Mouse (Mus musculus): Measurements from ENCODE around the gene Rasl2-9. TPM values are rescaled to one million over a fixed set of nuclear protein-coding genes. Genes with fewer than 3 reads are reported as not detected.
A peak's percentile ranks its signal among the peaks of the same experiment; 100 is the strongest.

Gene Rasl2-9
- total and polyA plus RNA-seq, 2 experiments: 0.45 to 2.7 TPM

DNA sequence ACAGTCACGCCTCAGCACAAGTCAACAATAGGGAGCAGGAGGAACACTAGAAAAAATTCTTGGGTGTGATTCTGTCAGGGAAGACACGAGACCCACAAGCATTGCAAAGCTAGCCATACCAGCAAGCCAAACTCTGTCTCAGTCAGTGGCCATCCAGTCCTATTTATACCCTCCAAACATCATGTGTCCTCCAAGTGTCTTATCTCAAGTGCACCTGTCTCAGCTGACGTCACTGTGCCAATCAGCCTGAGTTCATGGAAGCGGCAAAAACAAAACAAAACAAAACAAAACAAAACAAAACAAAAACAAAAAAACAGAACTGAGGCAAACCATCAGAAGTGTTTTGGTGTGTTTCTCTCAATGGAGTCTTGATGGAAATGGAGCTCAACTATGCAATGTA lies 17.5 kb downstream of the Rasl2-9 start:
- Histone ChIP-seq H3K27ac (replicated peaks; ENCODE audit: insufficient read depth, low read depth, low read length) (no peak overlapping the region), H3K36me3 (ENCODE audit: control insufficient read depth, insufficient read depth, low read length) (no peaks in the 10 kb centered on the region)
- WGBS: 84% methylated on average over 4 of the region's 4 CpGs

DNA sequence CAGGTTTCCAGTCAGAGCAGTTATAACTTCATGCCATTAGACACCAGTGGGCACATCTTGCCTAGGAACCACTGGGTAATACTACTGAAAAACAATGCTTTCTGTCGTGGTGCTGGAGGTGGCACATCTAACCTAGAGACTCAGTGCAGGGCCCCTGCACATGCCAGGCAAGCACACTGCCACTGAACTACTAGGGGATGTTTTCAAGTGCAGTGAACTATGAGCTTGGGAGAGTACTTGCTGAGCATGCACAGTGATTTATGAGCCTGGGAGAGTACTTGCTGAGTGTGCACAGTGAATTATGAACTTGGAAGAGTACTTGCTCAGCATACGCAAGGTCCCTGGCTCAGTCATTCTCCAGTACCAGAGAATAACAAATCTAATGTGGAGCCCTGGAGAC lies 23.2 kb downstream of the Rasl2-9 start:
- no peaks in the 10 kb centered on the region for H3K27me3 ChIP-seq (ENCODE audit: control insufficient read depth, insufficient read depth, low read length)
- no peaks in the 10 kb centered on the region for H3K79me2 ChIP-seq (ENCODE audit: control insufficient read depth, insufficient read depth, low read length)
- H3K9ac ChIP-seq (ENCODE audit: low read depth, low read length): no peak overlapping the region
- peaks cover 8% of the 10 kb centered on the region for H3K36me3 ChIP-seq (ENCODE audit: control insufficient read depth, insufficient read depth, low read length)
- H3K4me1 ChIP-seq (ENCODE audit: control insufficient read depth, insufficient read depth, low read length): 0 out of 2 replicates have a peak, but pooled peaks cover 2% of the 10 kb centered on the region
- no peak for TF ChIP-seq POLR2A (IDR thresholded peaks at IDR 0.05; ENCODE audit: extremely low read depth, insufficient read depth, low read length)
- no peak for TF ChIP-seq CTCF (IDR thresholded peaks at IDR 0.05; ENCODE audit: low read depth, low read length)
- no peak for DNase-seq (ENCODE audit: extremely low read depth, low read depth, low spot score)
- 86% methylated on average over 2 of the region's 2 CpGs for WGBS
- H3K27ac ChIP-seq (replicated peaks; ENCODE audit: insufficient read depth, low read depth, low read length): no peak overlapping the region
- no peak overlapping the region for H3K4me3 ChIP-seq (ENCODE audit: insufficient read depth, low read depth, low read length)

More for the DNA sequence above, 17.5 kb downstream of the Rasl2-9 start:
- Histone ChIP-seq H3K4me1 (ENCODE audit: control insufficient read depth, insufficient read depth, low read length) (no peaks in the 10 kb centered on the region), H3K79me2 (ENCODE audit: control insufficient read depth, insufficient read depth, low read length) (no peaks in the 10 kb centered on the region), H3K9ac (ENCODE audit: low read depth, low read length) (no peak overlapping the region), H3K4me3 (ENCODE audit: insufficient read depth, low read depth, low read length) (no peak overlapping the region), H3K27me3 (ENCODE audit: control insufficient read depth, insufficient read depth, low read length) (no peaks in the 10 kb centered on the region)
- no peak for TF ChIP-seq POLR2A (IDR thresholded peaks at IDR 0.05; ENCODE audit: extremely low read depth, insufficient read depth, low read length)
- no peak for TF ChIP-seq CTCF (IDR thresholded peaks at IDR 0.05; ENCODE audit: low read depth, low read length)
- no peak for DNase-seq (ENCODE audit: extremely low read depth, low read depth, low spot score)

- Histone ChIP-seq H3K79me2 (ENCODE audit: control insufficient read depth, insufficient read depth, low read length) (no peaks in the 10 kb centered on the region), H3K36me3 (ENCODE audit: control insufficient read depth, insufficient read depth, low read length) (peaks cover 14% of the 10 kb centered on the region), H3K27me3 (ENCODE audit: control insufficient read depth, insufficient read depth, low read length) (no peaks in the 10 kb centered on the region), H3K4me3 (ENCODE audit: insufficient read depth, low read depth, low read length) (no peak overlapping the region), H3K4me1 (ENCODE audit: control insufficient read depth, insufficient read depth, low read length) (0 out of 2 replicates have a peak, but pooled peaks cover 2% of the 10 kb centered on the region), H3K27ac (replicated peaks; ENCODE audit: insufficient read depth, low read depth, low read length) (no peak overlapping the region), H3K9ac (ENCODE audit: low read depth, low read length) (no peak overlapping the region)
- peak; percentile 39 for DNase-seq (ENCODE audit: extremely low read depth, low read depth, low spot score)
- TF ChIP-seq CTCF (IDR thresholded peaks at IDR 0.05; ENCODE audit: low read depth, low read length): no peak
- TF ChIP-seq POLR2A (IDR thresholded peaks at IDR 0.05; ENCODE audit: extremely low read depth, insufficient read depth, low read length): no peak
- 81% methylated on average over 10 of the region's 10 CpGs for WGBS
Observed at GRCm38 (mm10) chr7:5101066-5101663, 24.6 kb downstream of the Rasl2-9 start.

DNA sequence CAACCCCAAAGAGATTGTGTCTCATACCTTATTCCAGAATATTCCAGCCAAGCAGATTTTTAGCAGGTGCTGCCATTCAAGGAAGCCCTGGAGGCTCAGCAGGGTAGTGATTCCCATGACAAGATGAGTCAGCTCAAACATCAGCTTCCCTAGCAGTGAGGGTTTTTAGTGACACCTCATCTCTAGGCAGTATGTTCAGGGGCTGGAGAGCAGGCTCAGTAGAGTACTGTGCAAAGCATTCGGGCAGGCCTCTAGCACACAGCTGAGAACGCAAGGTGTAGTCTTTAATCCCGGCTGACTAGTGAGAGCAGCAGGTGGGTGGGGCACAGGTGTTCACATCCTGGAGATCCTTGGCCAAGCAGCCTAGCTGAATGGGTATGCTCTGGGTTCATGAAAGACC lies 26.0 kb downstream of the Rasl2-9 start:
- TF ChIP-seq CTCF (IDR thresholded peaks at IDR 0.05; ENCODE audit: low read depth, low read length) (no peak), POLR2A (IDR thresholded peaks at IDR 0.05; ENCODE audit: extremely low read depth, insufficient read depth, low read length) (no peak)
- Histone ChIP-seq H3K27ac (replicated peaks; ENCODE audit: insufficient read depth, low read depth, low read length) (no peak overlapping the region), H3K4me3 (ENCODE audit: insufficient read depth, low read depth, low read length) (no peak overlapping the region), H3K79me2 (ENCODE audit: control insufficient read depth, insufficient read depth, low read length) (no peaks in the 10 kb centered on the region), H3K4me1 (ENCODE audit: control insufficient read depth, insufficient read depth, low read length) (0 out of 2 replicates have a peak, but pooled peaks cover 2% of the 10 kb centered on the region), H3K36me3 (ENCODE audit: control insufficient read depth, insufficient read depth, low read length) (peaks cover 20% of the 10 kb centered on the region), H3K9ac (ENCODE audit: low read depth, low read length) (no peak overlapping the region), H3K27me3 (ENCODE audit: control insufficient read depth, insufficient read depth, low read length) (no peaks in the 10 kb centered on the region)
- DNase-seq (ENCODE audit: extremely low read depth, low read depth, low spot score): no peak
- WGBS: 78% methylated on average over 3 of the region's 3 CpGs

DNA sequence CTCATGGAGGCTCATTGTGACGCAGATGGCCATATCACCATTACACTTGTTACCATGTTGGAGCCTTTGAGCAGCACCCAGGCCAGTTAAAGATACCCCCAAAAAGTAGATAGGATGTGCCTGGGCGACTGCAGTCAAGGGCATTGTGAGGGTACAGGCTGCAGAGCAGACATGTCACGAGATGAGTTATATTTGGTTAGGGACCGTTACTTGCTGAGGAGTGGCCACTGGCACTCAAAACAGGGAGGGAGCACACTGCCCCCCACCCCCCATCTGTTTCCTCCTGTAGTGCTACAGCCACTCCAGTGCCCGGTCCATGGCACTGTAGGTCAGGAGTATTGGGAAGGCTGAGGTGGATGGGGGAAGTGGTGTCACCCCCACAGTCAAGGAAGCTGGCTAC lies 27.0 kb downstream of the Rasl2-9 start:
- H3K4me1 ChIP-seq (ENCODE audit: control insufficient read depth, insufficient read depth, low read length): 0 out of 2 replicates have a peak, but pooled peaks cover 2% of the 10 kb centered on the region
- H3K9ac ChIP-seq (ENCODE audit: low read depth, low read length): no peak overlapping the region
- H3K27ac ChIP-seq (replicated peaks; ENCODE audit: insufficient read depth, low read depth, low read length): no peak overlapping the region
- 90% methylated on average over 5 of the region's 5 CpGs for WGBS
- no peak for TF ChIP-seq CTCF (IDR thresholded peaks at IDR 0.05; ENCODE audit: low read depth, low read length)
- TF ChIP-seq POLR2A (IDR thresholded peaks at IDR 0.05; ENCODE audit: extremely low read depth, insufficient read depth, low read length): no peak
- H3K36me3 ChIP-seq (ENCODE audit: control insufficient read depth, insufficient read depth, low read length): peaks cover 22% of the 10 kb centered on the region
- no peaks in the 10 kb centered on the region for H3K79me2 ChIP-seq (ENCODE audit: control insufficient read depth, insufficient read depth, low read length)
- DNase-seq (ENCODE audit: extremely low read depth, low read depth, low spot score): no peak
- H3K27me3 ChIP-seq (ENCODE audit: control insufficient read depth, insufficient read depth, low read length): no peaks in the 10 kb centered on the region
- no peak overlapping the region for H3K4me3 ChIP-seq (ENCODE audit: insufficient read depth, low read depth, low read length)

DNA sequence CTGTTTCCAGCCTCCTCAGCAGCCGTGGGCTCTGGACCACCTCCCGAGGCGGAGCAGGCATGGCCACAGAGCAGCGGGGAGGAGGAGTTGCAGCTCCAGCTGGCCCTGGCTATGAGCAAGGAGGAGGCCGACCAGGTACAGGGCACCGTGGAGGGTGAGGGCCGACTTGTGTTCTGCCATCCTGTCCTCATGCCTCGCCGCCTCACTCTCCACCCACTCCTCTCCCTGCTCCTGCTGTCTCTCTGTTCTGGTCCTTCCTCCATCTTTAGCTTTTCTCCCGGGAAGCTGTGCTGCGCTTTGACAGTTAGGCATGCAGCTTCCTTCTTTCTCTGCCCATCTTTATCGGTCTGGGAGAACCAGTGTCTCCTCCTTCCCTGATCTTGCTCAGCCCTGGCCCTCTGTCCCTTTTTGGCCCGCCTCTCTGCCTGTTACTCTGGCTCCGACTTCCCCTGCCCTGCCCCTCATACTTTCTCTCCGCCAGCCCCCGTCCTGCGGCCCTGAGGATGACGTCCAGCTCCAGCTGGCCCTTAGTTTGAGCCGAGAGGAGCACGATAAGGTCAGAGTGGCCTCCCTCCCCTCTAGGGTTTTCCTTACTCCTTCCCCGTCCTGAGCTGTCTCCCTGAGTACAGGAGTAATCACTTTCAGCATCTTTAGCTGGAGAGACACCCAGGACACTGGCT lies 32.8 kb downstream of the Rasl2-9 start:
- no peak overlapping the region for H3K4me3 ChIP-seq (ENCODE audit: insufficient read depth, low read depth, low read length)
- no peak for DNase-seq (ENCODE audit: extremely low read depth, low read depth, low spot score)
- TF ChIP-seq CTCF (IDR thresholded peaks at IDR 0.05; ENCODE audit: low read depth, low read length) (no peak), POLR2A (IDR thresholded peaks at IDR 0.05; ENCODE audit: extremely low read depth, insufficient read depth, low read length) (no peak)
- WGBS: 82% methylated on average over 21 of the region's 21 CpGs
- H3K27me3 ChIP-seq (ENCODE audit: control insufficient read depth, insufficient read depth, low read length): no peaks in the 10 kb centered on the region
- no peak overlapping the region for H3K27ac ChIP-seq (replicated peaks; ENCODE audit: insufficient read depth, low read depth, low read length)
- no peak overlapping the region for H3K9ac ChIP-seq (ENCODE audit: low read depth, low read length)
- H3K4me1 ChIP-seq (ENCODE audit: control insufficient read depth, insufficient read depth, low read length): peaks cover 11% of the 10 kb centered on the region
- H3K36me3 ChIP-seq (ENCODE audit: control insufficient read depth, insufficient read depth, low read length): peaks cover 17% of the 10 kb centered on the region
- H3K79me2 ChIP-seq (ENCODE audit: control insufficient read depth, insufficient read depth, low read length): peaks cover 17% of the 10 kb centered on the region; the same call in 1 of the 2 replicates

Data from liver, adult 2 months (tissue).